Mouse (Mus musculus): ENCODE measurements at regions not wholly inside any gene's neighbourhood (a gene's known extent, or its start where the extent isn't known, plus 50 kb on each side); places are given as distances from the start of the nearest gene placed in this dataset.

GRCm38 (mm10) chr6:51168048-51168447, 264.4 kb upstream of the Nfe2l3 start:
- ATAC-seq (replicated peaks; ENCODE audit: low FRiP score, low read depth), result no peak
- no peak overlapping the region for H3K9ac ChIP-seq (ENCODE audit: low read depth, low read length)
- TF ChIP-seq CTCF (IDR thresholded peaks at IDR 0.05; ENCODE audit: low read depth), result peak; percentile 97
- H3K4me2 ChIP-seq (ENCODE audit: low read length), result peak overlapping the region; percentile 66
- DNase-seq (ENCODE audit: low spot score), result peak; percentile 96
- H3K4me1 ChIP-seq (replicated peaks; ENCODE audit: insufficient read depth, low read length), result peaks cover 9% of the 10 kb centered on the region
- 3% methylated on average over 11 of the region's 11 CpGs for WGBS
- H3K36me3 ChIP-seq (ENCODE audit: insufficient read depth, low read length), result no peaks in the 10 kb centered on the region
- no peak overlapping the region for H3K4me3 ChIP-seq (replicated peaks; ENCODE audit: low read depth, low read length)
- H3K27ac ChIP-seq, result peak overlapping the region; percentile 95; the same call in 1 of the 2 replicates
- no peaks in the 10 kb centered on the region for H3K9me3 ChIP-seq (replicated peaks; ENCODE audit: low read length)
- no peaks in the 10 kb centered on the region for H3K27me3 ChIP-seq (ENCODE audit: insufficient read depth, low read length)

- no peaks in the 10 kb centered on the region for H3K9me3 ChIP-seq (replicated peaks; ENCODE audit: low read length)
- no peak for ATAC-seq (replicated peaks; ENCODE audit: low FRiP score, low read depth)
- no peaks in the 10 kb centered on the region for H3K36me3 ChIP-seq (ENCODE audit: insufficient read depth, low read length)
- 15% methylated on average over 38 of the region's 38 CpGs for WGBS
- peak overlapping the region; percentile 29; the same call in 1 of the 2 replicates for H3K4me3 ChIP-seq (replicated peaks; ENCODE audit: low read depth, low read length)
- TF ChIP-seq CTCF (IDR thresholded peaks at IDR 0.05; ENCODE audit: low read depth), result no peak
- H3K9ac ChIP-seq (ENCODE audit: low read depth, low read length), result peak overlapping the region; percentile 55
- H3K4me1 ChIP-seq (replicated peaks; ENCODE audit: insufficient read depth, low read length), result peaks cover 13% of the 10 kb centered on the region
- H3K27ac ChIP-seq, result peak overlapping the region; percentile 95
- H3K4me2 ChIP-seq (ENCODE audit: low read length), result peak overlapping the region; percentile 66
- H3K27me3 ChIP-seq (ENCODE audit: insufficient read depth, low read length), result no peaks in the 10 kb centered on the region
- peak; percentile 74 for DNase-seq (ENCODE audit: low spot score)
Measured at GRCm38 (mm10) chr6:51168775-51169695, 263.4 kb upstream of the Nfe2l3 start.

- H3K4me3 ChIP-seq (replicated peaks; ENCODE audit: low read depth, low read length), result peak overlapping the region; percentile 29
- H3K4me1 ChIP-seq (replicated peaks; ENCODE audit: insufficient read depth, low read length), result peaks cover 21% of the 10 kb centered on the region
- no peak for TF ChIP-seq CTCF (IDR thresholded peaks at IDR 0.05; ENCODE audit: low read depth)
- H3K27me3 ChIP-seq (ENCODE audit: insufficient read depth, low read length), result no peaks in the 10 kb centered on the region
- H3K36me3 ChIP-seq (ENCODE audit: insufficient read depth, low read length), result no peaks in the 10 kb centered on the region
- ATAC-seq (replicated peaks; ENCODE audit: low FRiP score, low read depth), result no peak
- 2% methylated on average over 22 of the region's 22 CpGs for WGBS
- peak overlapping the region; percentile 59 for H3K9ac ChIP-seq (ENCODE audit: low read depth, low read length)
- H3K27ac ChIP-seq, result peak overlapping the region; percentile 95
- no peaks in the 10 kb centered on the region for H3K9me3 ChIP-seq (replicated peaks; ENCODE audit: low read length)
- peak; percentile 50 for DNase-seq (ENCODE audit: low spot score)
- peak overlapping the region; percentile 59 for H3K4me2 ChIP-seq (ENCODE audit: low read length)
Measured at GRCm38 (mm10) chr6:51169971-51170411, 262.5 kb upstream of the Nfe2l3 start.

- Histone ChIP-seq H3K27me3 (ENCODE audit: insufficient read depth, low read length) (no peaks in the 10 kb centered on the region), H3K36me3 (ENCODE audit: insufficient read depth, low read length) (no peaks in the 10 kb centered on the region), H3K4me2 (ENCODE audit: low read length) (peak overlapping the region; percentile 59), H3K4me1 (replicated peaks; ENCODE audit: insufficient read depth, low read length) (peaks cover 21% of the 10 kb centered on the region), H3K4me3 (replicated peaks; ENCODE audit: low read depth, low read length) (peak overlapping the region; percentile 29), H3K27ac (peak overlapping the region; percentile 95), H3K9ac (ENCODE audit: low read depth, low read length) (peak overlapping the region; percentile 59), H3K9me3 (replicated peaks; ENCODE audit: low read length) (no peaks in the 10 kb centered on the region)
- DNase-seq (ENCODE audit: low spot score) (peak; percentile 90), ATAC-seq (replicated peaks; ENCODE audit: low FRiP score, low read depth) (no peak)
- WGBS, result 0% methylated on average over 11 of the region's 11 CpGs
- peak; percentile 62; the same call in 1 of the 2 replicates for TF ChIP-seq CTCF (IDR thresholded peaks at IDR 0.05; ENCODE audit: low read depth)
Measured at GRCm38 (mm10) chr6:51170414-51170813, 262.1 kb upstream of the Nfe2l3 start.

- DNase-seq (ENCODE audit: low spot score) (peak; percentile 99), ATAC-seq (replicated peaks; ENCODE audit: low FRiP score, low read depth) (peak; percentile 79)
- H3K4me1 ChIP-seq (replicated peaks; ENCODE audit: insufficient read depth, low read length), result peaks cover 21% of the 10 kb centered on the region
- H3K4me2 ChIP-seq (ENCODE audit: low read length), result peak overlapping the region; percentile 59
- peaks cover 2% of the 10 kb centered on the region for H3K27me3 ChIP-seq (ENCODE audit: insufficient read depth, low read length)
- no peak overlapping the region for H3K9ac ChIP-seq (ENCODE audit: low read depth, low read length)
- TF ChIP-seq CTCF (IDR thresholded peaks at IDR 0.05; ENCODE audit: low read depth), result peak; percentile 84
- H3K4me3 ChIP-seq (replicated peaks; ENCODE audit: low read depth, low read length), result 0 out of 2 replicates have a peak overlapping the region, but pooled peaks have one; percentile 29
- 0% methylated on average over 11 of the region's 11 CpGs for WGBS
- H3K27ac ChIP-seq, result peak overlapping the region; percentile 95; the same call in 1 of the 2 replicates
- H3K9me3 ChIP-seq (replicated peaks; ENCODE audit: low read length), result no peaks in the 10 kb centered on the region
- no peaks in the 10 kb centered on the region for H3K36me3 ChIP-seq (ENCODE audit: insufficient read depth, low read length)
Measured at GRCm38 (mm10) chr6:51170871-51171270, 261.6 kb upstream of the Nfe2l3 start.

- no peaks in the 10 kb centered on the region for H3K9me3 ChIP-seq (replicated peaks; ENCODE audit: low read length)
- ATAC-seq (replicated peaks; ENCODE audit: low FRiP score, low read depth) (no peak), DNase-seq (ENCODE audit: low spot score) (peak; percentile 83)
- H3K4me2 ChIP-seq (ENCODE audit: low read length), result peak overlapping the region; percentile 51
- peak overlapping the region; percentile 42 for H3K9ac ChIP-seq (ENCODE audit: low read depth, low read length)
- peak overlapping the region; percentile 17 for H3K4me3 ChIP-seq (replicated peaks; ENCODE audit: low read depth, low read length)
- WGBS, result 3% methylated on average over 22 of the region's 22 CpGs
- H3K36me3 ChIP-seq (ENCODE audit: insufficient read depth, low read length), result no peaks in the 10 kb centered on the region
- TF ChIP-seq CTCF (IDR thresholded peaks at IDR 0.05; ENCODE audit: low read depth), result no peak
- peaks cover 11% of the 10 kb centered on the region for H3K27me3 ChIP-seq (ENCODE audit: insufficient read depth, low read length)
- peak overlapping the region; percentile 79 for H3K27ac ChIP-seq
- peaks cover 21% of the 10 kb centered on the region for H3K4me1 ChIP-seq (replicated peaks; ENCODE audit: insufficient read depth, low read length)
Measured at GRCm38 (mm10) chr6:51171761-51172160, 260.7 kb upstream of the Nfe2l3 start.
